Mouse (Mus musculus) forebrain, embryonic 13.5 days (tissue): ENCODE data around the gene Mcfd2. TPM values are rescaled to one million over a fixed set of nuclear protein-coding genes. Genes with fewer than 3 reads are reported as not detected.
"Not testable (repeated sequence)": the region's sequence is repeated elsewhere in the genome, so short reads cannot be mapped to it uniquely, and the experiment has no call there.

ENCODE experiments used
- ATAC-seq: fragments of 200-750 bp; cut with Nextera tagmentation; 2 replicates; pipeline ENCODE4 v1.8.0; 2017
- H3K27ac ChIP-seq: fragments of 300-500 bp; sonication (generic); 2 replicates; pipeline ENCODE4 v1.5.1; 2015; ENCODE audit warnings: inconsistent platforms, mild to moderate bottlenecking, moderate library complexity
- H3K27me3 ChIP-seq: fragments of 300-500 bp; sonication (generic); 2 replicates; pipeline ENCODE4 v1.6.1; 2015; ENCODE audit warnings: mild to moderate bottlenecking, inconsistent platforms
- H3K36me3 ChIP-seq: fragments of 300-500 bp; sonication (generic); 2 replicates; pipeline ENCODE4 v1.6.1; 2015; ENCODE audit warnings: mild to moderate bottlenecking, inconsistent platforms; ENCODE audit not compliant: poor library complexity, severe bottlenecking
- H3K4me1 ChIP-seq: fragments of 300-500 bp; sonication (generic); 2 replicates; pipeline ENCODE4 v1.6.1; 2015; ENCODE audit warnings: inconsistent platforms
- H3K4me2 ChIP-seq: fragments of 300-500 bp; sonication (generic); 2 replicates; pipeline ENCODE4 v1.6.1; 2015; ENCODE audit warnings: inconsistent platforms, mild to moderate bottlenecking, moderate library complexity
- H3K4me3 ChIP-seq: fragments of 300-500 bp; sonication (generic); 2 replicates; pipeline ENCODE4 v1.5.1; 2015; ENCODE audit warnings: mild to moderate bottlenecking, inconsistent platforms
- H3K9ac ChIP-seq: fragments of 300-500 bp; sonication (generic); 2 replicates; pipeline ENCODE4 v1.6.1; 2015; ENCODE audit warnings: mild to moderate bottlenecking, inconsistent platforms
- H3K9me3 ChIP-seq: fragments of 300-500 bp; sonication (generic); replicated peaks from 2 replicates; pipeline ENCODE4 v1.6.1; 2016; ENCODE audit warnings: inconsistent platforms
- WGBS: fragments of 180-500 bp; shearing (Covaris S2); methylation state at CpG from one replicate; pipeline ENCODE4 v1.1.7; 2015; 5-methylcytosine and 5-hydroxymethylcytosine counted together
- polyA plus RNA-seq: library from polyadenylated mRNA; unstranded; fragments of >200 nt; fragmentation: Nextera tagmentation; extraction: Ambion mirVana; gene quantifications from 2 replicates; pipeline ENCODE4 v1.2.1, GENCODE M21; 2015

Gene Mcfd2
- polyA plus RNA-seq, 1 experiment from 2014 or later = 53.1 TPM

DNA sequence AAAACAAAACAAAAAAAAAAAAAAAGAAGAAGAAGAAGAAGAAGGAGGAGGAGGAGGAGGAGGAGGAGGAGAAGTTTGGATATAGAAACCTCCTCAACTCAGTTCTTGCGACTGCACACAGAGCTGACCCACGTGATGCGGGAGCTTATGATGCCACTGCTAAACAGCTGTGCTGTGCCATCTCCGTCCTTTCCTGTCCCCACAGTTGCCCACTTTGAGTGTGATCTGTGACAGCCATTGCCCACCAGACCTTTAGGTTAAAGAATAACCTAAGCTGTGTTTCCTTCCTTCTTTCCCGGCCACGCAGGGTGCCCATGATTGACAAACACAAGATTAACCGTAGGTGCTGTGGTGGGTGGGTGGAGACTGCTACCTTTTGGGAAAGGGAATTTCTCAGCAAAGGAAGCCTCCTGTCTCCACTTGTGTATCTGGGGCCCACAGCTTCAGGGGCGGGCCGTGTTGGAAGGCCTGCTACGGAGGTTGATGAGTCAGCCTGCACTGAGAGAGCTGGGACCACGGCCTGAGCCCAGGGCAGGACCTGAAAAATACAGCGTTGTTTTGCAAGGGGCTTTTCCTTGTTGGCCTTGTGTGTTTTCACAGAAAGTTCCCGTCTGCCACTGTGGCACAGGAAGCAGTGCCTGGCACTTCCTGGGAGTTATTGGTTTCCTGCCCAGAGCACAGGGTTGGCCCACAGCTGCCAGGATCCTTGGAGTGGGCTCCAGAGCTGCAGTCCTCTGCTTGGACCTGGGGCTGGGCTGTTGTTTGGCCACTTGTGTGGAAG lies 36.5 kb upstream of the Mcfd2 start:
- no peak for ATAC-seq
- 86% methylated on average over 13 of the region's 13 CpGs for WGBS
- Histone ChIP-seq H3K4me3 (no peak overlapping the region), H3K4me2 (no peak overlapping the region), H3K27me3 (no peaks in the 10 kb centered on the region), H3K4me1 (no peaks in the 10 kb centered on the region), H3K9ac (no peak overlapping the region), H3K27ac (no peak overlapping the region), H3K9me3 (no peaks in the 10 kb centered on the region), H3K36me3 (no peaks in the 10 kb centered on the region)

DNA sequence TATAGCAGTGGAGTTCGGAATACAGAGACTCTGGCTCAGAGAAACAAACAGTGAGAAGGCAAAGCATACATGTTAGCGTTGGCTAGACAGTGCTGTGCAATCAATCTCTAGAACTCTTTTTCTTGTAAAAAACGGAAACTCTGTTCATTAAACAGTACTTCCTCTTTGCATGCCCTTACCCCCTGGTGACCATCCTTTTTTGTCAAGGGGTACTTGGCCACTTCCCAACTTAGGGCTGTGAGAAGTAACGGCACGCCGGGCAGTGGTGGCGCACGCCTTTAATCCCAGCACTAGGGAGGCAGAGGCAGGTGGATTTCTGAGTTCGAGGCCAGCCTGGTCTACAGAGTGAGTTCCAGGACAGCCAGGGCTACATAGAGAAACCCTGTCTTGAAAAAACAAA lies 35.9 kb upstream of the Mcfd2 start:
- H3K9ac ChIP-seq, H3K4me1 ChIP-seq, H3K9me3 ChIP-seq, H3K4me3 ChIP-seq, H3K36me3 ChIP-seq, H3K27ac ChIP-seq, ATAC-seq, H3K4me2 ChIP-seq, H3K27me3 ChIP-seq: not testable (repeated sequence)
- WGBS = 86% methylated on average over 9 of the region's 9 CpGs

DNA sequence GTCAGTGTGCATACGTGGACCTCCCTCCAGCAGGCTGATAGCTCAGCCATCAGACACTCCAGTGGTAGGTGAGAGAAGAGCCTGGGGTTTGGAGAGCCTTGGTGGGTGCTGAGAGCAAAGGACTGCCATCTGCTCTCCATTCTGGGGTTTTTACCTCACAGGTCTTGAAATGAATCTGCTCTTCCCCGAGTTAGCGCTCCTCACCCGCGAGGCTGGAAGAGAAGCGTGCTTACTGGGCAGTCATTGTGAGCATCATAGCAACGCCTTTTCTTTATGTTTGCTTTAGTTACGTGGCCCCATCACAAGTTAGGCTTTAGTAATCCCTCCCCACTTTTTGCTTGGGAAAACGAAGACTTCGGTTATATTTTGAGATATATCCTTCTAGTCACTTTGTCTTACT lies 34.6 kb upstream of the Mcfd2 start:
- no peak overlapping the region for H3K4me3 ChIP-seq
- H3K36me3 ChIP-seq = no peaks in the 10 kb centered on the region
- no peaks in the 10 kb centered on the region for H3K27me3 ChIP-seq
- H3K27ac ChIP-seq = no peak overlapping the region
- WGBS = 79% methylated on average over 10 of the region's 10 CpGs
- H3K4me2 ChIP-seq = no peak overlapping the region
- H3K9me3 ChIP-seq = no peaks in the 10 kb centered on the region
- no peaks in the 10 kb centered on the region for H3K4me1 ChIP-seq
- no peak overlapping the region for H3K9ac ChIP-seq
- no peak for ATAC-seq

DNA sequence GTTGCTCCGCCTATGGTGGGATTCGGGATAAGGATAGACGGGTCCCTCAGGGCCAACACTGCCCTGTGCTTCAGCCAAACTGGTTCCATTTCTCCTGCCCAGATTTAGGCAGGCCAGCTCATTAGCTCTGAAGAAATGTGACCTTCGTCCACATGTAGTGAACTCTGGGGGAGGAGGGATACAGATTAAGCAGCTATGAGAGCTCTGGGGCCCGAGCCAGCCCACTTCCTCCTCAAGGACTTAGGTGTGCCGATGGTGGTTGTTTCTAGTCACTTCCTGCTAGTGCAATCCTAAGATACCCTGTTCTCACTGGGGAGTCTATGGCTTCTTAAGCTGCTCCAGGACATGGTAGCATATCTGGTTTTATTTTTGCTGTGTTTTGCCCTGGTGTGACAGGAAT lies 33.2 kb upstream of the Mcfd2 start:
- 85% methylated on average over 6 of the region's 6 CpGs for WGBS
- Histone ChIP-seq H3K4me3 (no peak overlapping the region), H3K27ac (no peak overlapping the region), H3K4me1 (no peaks in the 10 kb centered on the region), H3K4me2 (no peak overlapping the region), H3K36me3 (no peaks in the 10 kb centered on the region), H3K27me3 (no peaks in the 10 kb centered on the region), H3K9ac (no peak overlapping the region), H3K9me3 (no peaks in the 10 kb centered on the region)
- ATAC-seq = no peak

DNA sequence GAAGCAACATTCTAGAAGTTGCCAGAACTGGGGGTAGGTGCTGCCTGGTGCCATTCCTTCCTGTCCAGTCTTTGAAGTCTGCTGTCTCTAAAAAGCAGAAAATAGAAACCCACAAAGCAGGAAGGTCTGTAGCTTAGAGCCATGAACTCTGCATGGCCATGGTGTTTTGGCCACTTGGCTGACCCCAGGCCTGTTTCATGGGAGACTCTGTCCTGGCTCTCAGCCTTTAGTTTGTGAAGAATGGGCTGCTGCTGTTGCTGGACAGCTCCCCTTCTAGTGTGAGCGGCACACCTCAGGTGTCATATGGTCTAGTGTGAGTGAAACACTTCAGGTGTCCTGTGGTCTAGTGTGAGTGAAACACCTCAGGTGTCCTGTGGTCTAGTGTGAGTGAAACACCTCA lies 31.0 kb upstream of the Mcfd2 start:
- not testable (repeated sequence) for H3K4me2 ChIP-seq, H3K4me1 ChIP-seq, H3K4me3 ChIP-seq, H3K36me3 ChIP-seq, ATAC-seq, H3K27me3 ChIP-seq, H3K9ac ChIP-seq, H3K9me3 ChIP-seq, H3K27ac ChIP-seq
- WGBS = 89% methylated on average over 1 of the region's 1 CpGs

DNA sequence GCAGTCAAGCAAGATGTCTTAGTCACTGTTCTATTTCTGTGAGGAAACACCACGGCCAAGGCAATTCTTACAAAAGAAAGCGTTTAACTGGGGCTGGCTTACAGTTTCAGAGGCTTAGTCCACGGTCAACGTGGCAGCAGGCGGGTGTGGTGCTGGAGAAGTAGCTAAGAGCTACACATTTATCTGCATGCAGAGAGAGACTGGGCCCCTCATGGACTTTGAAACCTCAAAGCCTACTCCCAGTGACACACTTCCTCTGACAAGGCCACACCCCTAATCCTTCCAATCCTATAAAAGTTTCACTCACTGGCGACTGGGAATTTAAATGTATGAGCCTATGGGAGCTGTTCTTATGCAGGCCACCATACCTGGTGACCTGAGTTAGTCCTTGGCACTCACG lies 30.0 kb upstream of the Mcfd2 start:
- Histone ChIP-seq H3K36me3 (no peaks in the 10 kb centered on the region), H3K9me3 (no peaks in the 10 kb centered on the region), H3K4me1 (no peaks in the 10 kb centered on the region), H3K4me3 (no peak overlapping the region), H3K27me3 (no peaks in the 10 kb centered on the region), H3K27ac (no peak overlapping the region), H3K4me2 (no peak overlapping the region), H3K9ac (no peak overlapping the region)
- ATAC-seq = no peak
- 83% methylated on average over 7 of the region's 7 CpGs for WGBS

DNA sequence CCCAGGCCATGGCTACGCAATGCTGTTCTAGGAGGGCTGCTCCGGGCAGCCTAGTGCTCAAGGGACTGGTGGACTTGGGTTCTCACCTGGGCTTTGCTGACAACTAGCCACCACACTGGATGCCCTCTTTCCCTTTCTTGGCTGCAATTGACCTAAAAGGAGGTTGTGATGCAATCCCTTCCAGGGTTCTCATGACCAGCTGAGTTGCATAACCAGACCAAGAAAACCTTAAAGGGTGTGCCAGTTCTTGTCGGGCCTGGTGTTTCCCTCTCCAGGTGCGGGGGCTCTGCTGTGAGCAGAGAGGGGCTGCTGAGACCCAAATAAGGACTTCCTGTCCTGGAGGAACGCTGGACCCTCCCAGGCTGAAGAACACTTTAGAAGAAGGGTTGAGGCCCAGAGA lies 27.4 kb upstream of the Mcfd2 start:
- Histone ChIP-seq H3K36me3 (no peaks in the 10 kb centered on the region), H3K4me1 (peaks cover 3% of the 10 kb centered on the region; the same call in 1 of the 2 replicates), H3K4me2 (no peak overlapping the region), H3K9me3 (no peaks in the 10 kb centered on the region), H3K27me3 (no peaks in the 10 kb centered on the region), H3K9ac (no peak overlapping the region), H3K4me3 (no peak overlapping the region), H3K27ac (no peak overlapping the region)
- 90% methylated on average over 5 of the region's 5 CpGs for WGBS
- ATAC-seq = no peak

DNA sequence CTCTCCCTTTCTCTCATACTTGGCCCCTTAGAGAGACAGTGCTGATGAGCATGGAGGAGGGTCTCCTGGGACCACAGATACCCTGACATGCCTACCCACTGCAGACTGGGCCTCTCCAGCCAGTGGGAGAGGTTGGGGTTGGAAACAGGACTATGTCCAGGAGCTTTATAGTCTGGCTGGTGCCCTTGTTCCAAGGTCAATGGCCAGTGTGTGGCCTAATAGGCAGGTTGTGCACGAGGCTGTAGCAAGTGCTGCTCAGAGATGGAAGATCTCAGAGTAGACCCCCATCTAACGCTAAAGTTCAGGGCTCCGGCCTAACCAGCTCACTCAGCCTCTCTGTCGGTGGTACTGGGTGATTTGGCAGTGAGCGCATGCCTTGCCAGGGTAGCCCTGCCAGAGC lies 26.0 kb upstream of the Mcfd2 start:
- H3K27ac ChIP-seq = no peak overlapping the region
- no peak overlapping the region for H3K4me3 ChIP-seq
- 94% methylated on average over 5 of the region's 5 CpGs for WGBS
- no peak overlapping the region for H3K9ac ChIP-seq
- H3K4me1 ChIP-seq = peaks cover 5% of the 10 kb centered on the region; the same call in 1 of the 2 replicates
- H3K9me3 ChIP-seq = no peaks in the 10 kb centered on the region
- ATAC-seq = no peak
- peaks cover 4% of the 10 kb centered on the region; the same call in 1 of the 2 replicates for H3K27me3 ChIP-seq
- no peaks in the 10 kb centered on the region for H3K36me3 ChIP-seq
- H3K4me2 ChIP-seq = no peak overlapping the region

DNA sequence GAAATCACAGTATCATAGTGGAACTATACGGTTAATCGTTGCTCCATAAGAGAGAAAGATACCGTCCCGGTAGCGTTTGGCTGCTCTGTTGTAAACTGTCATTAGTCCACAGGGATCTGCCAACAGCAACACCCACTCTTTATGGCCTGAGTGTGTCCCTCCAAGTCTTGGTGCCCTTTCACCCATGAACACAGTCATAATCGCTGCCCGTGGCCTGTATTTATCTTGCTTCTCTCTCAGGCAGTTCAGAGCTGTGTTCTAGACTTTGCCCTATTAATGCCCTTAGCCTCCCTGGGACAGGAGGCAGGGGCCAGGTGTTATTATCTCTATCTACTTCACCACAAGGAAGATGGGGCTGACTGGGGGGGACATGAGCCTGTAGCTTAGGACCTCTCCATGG lies 25.3 kb upstream of the Mcfd2 start:
- H3K9me3 ChIP-seq = no peaks in the 10 kb centered on the region
- no peak overlapping the region for H3K4me2 ChIP-seq
- H3K27ac ChIP-seq = no peak overlapping the region
- peaks cover 6% of the 10 kb centered on the region; the same call in 1 of the 2 replicates for H3K27me3 ChIP-seq
- no peak overlapping the region for H3K4me3 ChIP-seq
- no peaks in the 10 kb centered on the region for H3K36me3 ChIP-seq
- WGBS = 92% methylated on average over 7 of the region's 7 CpGs
- no peak for ATAC-seq
- H3K4me1 ChIP-seq = peaks cover 5% of the 10 kb centered on the region; the same call in 1 of the 2 replicates
- H3K9ac ChIP-seq = no peak overlapping the region

DNA sequence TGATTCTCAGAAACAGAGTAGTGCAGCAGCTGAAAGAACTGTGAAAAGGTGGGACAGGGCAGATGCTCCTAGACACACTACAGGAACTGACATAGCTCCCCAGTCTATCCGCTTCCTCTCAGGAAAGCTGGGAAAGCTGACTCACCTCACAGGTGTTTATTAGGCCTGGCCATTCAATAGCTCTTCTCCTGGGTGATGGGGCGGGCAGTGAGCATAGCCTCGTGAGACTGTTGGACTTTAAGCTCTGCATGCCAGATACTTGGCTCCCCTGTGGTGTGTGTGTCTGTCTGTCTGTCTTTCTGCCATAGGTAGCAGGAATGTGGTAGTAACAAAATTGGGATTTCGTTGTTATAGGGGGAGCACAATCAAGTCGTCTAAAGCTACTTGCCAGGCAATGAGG lies 23.6 kb upstream of the Mcfd2 start:
- Histone ChIP-seq H3K9ac (no peak overlapping the region), H3K27ac (no peak overlapping the region), H3K27me3 (peaks cover 23% of the 10 kb centered on the region), H3K4me2 (no peak overlapping the region), H3K9me3 (no peaks in the 10 kb centered on the region), H3K4me1 (peaks cover 6% of the 10 kb centered on the region; the same call in 1 of the 2 replicates), H3K36me3 (no peaks in the 10 kb centered on the region), H3K4me3 (no peak overlapping the region)
- ATAC-seq = no peak
- WGBS = 74% methylated on average over 5 of the region's 5 CpGs

DNA sequence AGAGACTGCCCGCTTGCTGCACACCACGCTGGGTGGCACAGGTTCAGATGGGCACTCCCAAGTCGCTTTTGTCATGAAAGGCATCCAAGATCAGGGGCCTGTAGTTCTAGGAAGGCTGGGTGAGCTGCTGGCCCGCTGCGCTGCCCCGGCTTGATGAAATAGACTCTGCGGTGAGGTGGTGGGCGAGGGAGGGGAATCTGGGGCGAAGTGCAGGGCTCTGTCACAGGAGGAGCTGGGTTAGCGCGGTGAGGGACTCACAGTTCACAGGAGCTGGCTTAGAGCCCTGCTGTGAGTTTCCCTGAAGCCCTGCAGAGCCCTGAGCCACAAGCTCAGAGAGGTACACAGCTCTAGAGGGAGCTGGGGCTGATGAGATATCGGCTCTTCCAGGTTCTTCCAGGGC lies 22.4 kb upstream of the Mcfd2 start:
- no peak overlapping the region for H3K4me2 ChIP-seq
- no peak overlapping the region for H3K9ac ChIP-seq
- H3K4me3 ChIP-seq = no peak overlapping the region
- peaks cover 19% of the 10 kb centered on the region for H3K4me1 ChIP-seq
- peaks cover 35% of the 10 kb centered on the region for H3K27me3 ChIP-seq
- H3K27ac ChIP-seq = no peak overlapping the region
- no peaks in the 10 kb centered on the region for H3K9me3 ChIP-seq
- ATAC-seq = no peak
- no peaks in the 10 kb centered on the region for H3K36me3 ChIP-seq
- 17% methylated on average over 12 of the region's 12 CpGs for WGBS

DNA sequence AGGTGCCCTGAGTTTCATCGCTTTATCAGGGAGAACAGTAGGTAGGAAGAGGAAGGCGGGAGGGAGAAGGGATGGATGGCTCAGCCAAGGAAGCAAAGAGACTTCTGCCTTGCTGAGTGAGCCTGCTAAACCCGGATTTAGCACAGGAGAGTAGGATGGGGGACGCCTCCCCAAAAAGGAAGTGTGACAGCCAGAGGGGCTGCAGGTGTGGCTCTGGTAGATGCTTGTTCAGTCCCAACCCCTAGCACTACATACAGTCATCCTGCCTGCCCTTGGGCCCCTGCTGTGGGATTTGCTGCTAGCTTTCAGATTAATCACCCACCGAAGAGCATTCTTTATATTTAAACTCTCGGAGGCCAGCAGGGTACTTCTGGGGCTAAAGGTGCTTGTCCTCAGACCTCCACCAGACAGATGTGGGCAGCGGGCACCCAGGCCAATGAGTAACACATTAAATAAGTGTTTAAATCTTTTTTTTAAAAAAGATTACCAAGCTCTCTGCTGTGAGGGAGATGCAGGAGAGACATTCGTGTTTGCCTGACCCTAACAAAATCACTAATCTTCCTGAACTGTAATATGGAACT lies 21.6 kb upstream of the Mcfd2 start:
- Histone ChIP-seq H3K27me3 (peaks cover 35% of the 10 kb centered on the region), H3K9ac (no peak overlapping the region), H3K36me3 (no peaks in the 10 kb centered on the region), H3K4me1 (peaks cover 19% of the 10 kb centered on the region), H3K9me3 (no peaks in the 10 kb centered on the region), H3K4me3 (no peak overlapping the region), H3K4me2 (no peak overlapping the region), H3K27ac (no peak overlapping the region)
- WGBS = 40% methylated on average over 8 of the region's 8 CpGs
- no peak for ATAC-seq
